Mouse (Mus musculus) lung, postnatal 0 days (tissue): ENCODE data around the gene Tmem184b. TPM values are rescaled to one million over a fixed set of nuclear protein-coding genes. Genes with fewer than 3 reads are reported as not detected.

ENCODE experiments used
- ATAC-seq: fragments of 200-750 bp; cut with Nextera tagmentation; 2 replicates; pipeline ENCODE4 v1.8.0; 2017; ENCODE audit warnings: moderate library complexity
- DNase-seq: peaks from one replicate; pipeline ENCODE4 v3.0.0-alpha.2; 2016; ENCODE audit warnings: low spot score
- H3K27ac ChIP-seq: fragments of 300-500 bp; sonication (generic); 2 replicates; pipeline ENCODE4 v1.5.1; 2014; ENCODE audit warnings: antibody characterized with exemption, mild to moderate bottlenecking, low read length, mixed read lengths
- H3K27me3 ChIP-seq: fragments of 300-500 bp; sonication (generic); replicated peaks from 2 replicates; pipeline ENCODE4 v1.6.1; 2014; ENCODE audit warnings: low read length, mixed read lengths; ENCODE audit not compliant: insufficient read depth
- H3K36me3 ChIP-seq: fragments of 300-500 bp; sonication (generic); 2 replicates; pipeline ENCODE4 v1.6.1; 2014; ENCODE audit warnings: low read length, mixed read lengths; ENCODE audit not compliant: insufficient read depth
- H3K4me1 ChIP-seq: fragments of 300-500 bp; sonication (generic); 2 replicates; pipeline ENCODE4 v1.6.1; 2014; ENCODE audit warnings: antibody characterized with exemption, low read depth, low read length, mixed read lengths; ENCODE audit not compliant: insufficient read depth
- H3K4me2 ChIP-seq: fragments of 300-500 bp; sonication (generic); replicated peaks from 2 replicates; pipeline ENCODE4 v1.6.1; 2014; ENCODE audit warnings: low read depth, mild to moderate bottlenecking, low read length, moderate library complexity, mixed read lengths
- H3K4me3 ChIP-seq: fragments of 300-500 bp; sonication (generic); 2 replicates; pipeline ENCODE4 v1.5.1; 2014; ENCODE audit warnings: low read depth, low read length
- H3K9ac ChIP-seq: fragments of 300-500 bp; sonication (generic); replicated peaks from 2 replicates; pipeline ENCODE4 v1.6.1; 2014; ENCODE audit warnings: low read depth, mild to moderate bottlenecking
- H3K9me3 ChIP-seq: fragments of 300-500 bp; sonication (generic); 2 replicates; pipeline ENCODE4 v1.6.1; 2016; ENCODE audit warnings: low read length, mixed read lengths
- CTCF ChIP-seq: IDR thresholded peaks from 2 replicates; pipeline ENCODE4 v1.5.1; 2016; ENCODE audit warnings: antibody characterized with exemption, mild to moderate bottlenecking
- EP300 ChIP-seq: IDR thresholded peaks from 2 replicates; pipeline ENCODE4 v1.6.1; 2016; ENCODE audit warnings: antibody characterized with exemption, mild to moderate bottlenecking, control low read depth
- WGBS: fragments of 180-500 bp; shearing (Covaris S2); extraction: QIAGEN DNeasy Blood & Tissue Kit; methylation state at CpG from one replicate; pipeline ENCODE4 v1.1.7; 2014; 5-methylcytosine and 5-hydroxymethylcytosine counted together
- polyA plus RNA-seq: library from polyadenylated mRNA; unstranded; fragments of >200 nt; fragmentation: Nextera tagmentation; extraction: Ambion mirVana; gene quantifications from 2 replicates; pipeline ENCODE4 v1.2.1, GENCODE M21; 2015

Tmem184b gene
- polyA plus RNA-seq, 1 experiment from 2014 or later, result 55.3 TPM

- peak; percentile 42 for ATAC-seq
- Histone ChIP-seq H3K4me3 (peak overlapping the region; percentile 46), H3K4me2 (peak overlapping the region; percentile 72), H3K9me3 (no peaks in the 10 kb centered on the region), H3K27me3 (no peaks in the 10 kb centered on the region), H3K4me1 (peaks cover 40% of the 10 kb centered on the region), H3K27ac (peak overlapping the region; percentile 96), H3K36me3 (no peaks in the 10 kb centered on the region), H3K9ac (peak overlapping the region; percentile 46)
- TF ChIP-seq CTCF, result no peak
- no peak; the same call in 1 of the 2 replicates for TF ChIP-seq EP300
- peak; percentile 84 for DNase-seq
- WGBS, result 11% methylated on average over 20 of the region's 20 CpGs
Measured at GRCm38 (mm10) chr15:79326971-79327961, 76.1 kb downstream of the Tmem184b start.

GRCm38 (mm10) chr15:79326264-79326663 lies 77.1 kb downstream of the Tmem184b start:
- H3K36me3 ChIP-seq, result no peaks in the 10 kb centered on the region
- no peaks in the 10 kb centered on the region for H3K9me3 ChIP-seq
- TF ChIP-seq CTCF (no peak), EP300 (peak; percentile 65)
- peaks cover 42% of the 10 kb centered on the region for H3K4me1 ChIP-seq
- no peak overlapping the region for H3K4me3 ChIP-seq
- peak; percentile 89 for DNase-seq
- 42% methylated on average over 4 of the region's 4 CpGs for WGBS
- H3K27me3 ChIP-seq, result no peaks in the 10 kb centered on the region
- H3K4me2 ChIP-seq, result no peak overlapping the region
- peak; percentile 61 for ATAC-seq
- H3K27ac ChIP-seq, result peak overlapping the region; percentile 96
- no peak overlapping the region for H3K9ac ChIP-seq

- Histone ChIP-seq H3K27me3 (no peaks in the 10 kb centered on the region), H3K4me3 (no peak overlapping the region), H3K9ac (no peak overlapping the region), H3K4me1 (peaks cover 42% of the 10 kb centered on the region), H3K4me2 (no peak overlapping the region), H3K27ac (peak overlapping the region; percentile 96), H3K36me3 (no peaks in the 10 kb centered on the region), H3K9me3 (no peaks in the 10 kb centered on the region)
- no peak for DNase-seq
- no peak for ATAC-seq
- 57% methylated on average over 3 of the region's 3 CpGs for WGBS
- no peak for TF ChIP-seq EP300
- TF ChIP-seq CTCF, result no peak
Measured at GRCm38 (mm10) chr15:79325742-79326141, 77.6 kb downstream of the Tmem184b start.

- H3K9ac ChIP-seq, result no peak overlapping the region
- DNase-seq (no peak), ATAC-seq (no peak)
- H3K4me1 ChIP-seq, result peaks cover 42% of the 10 kb centered on the region
- H3K4me3 ChIP-seq, result no peak overlapping the region
- WGBS, result 56% methylated on average over 3 of the region's 3 CpGs
- H3K27me3 ChIP-seq, result no peaks in the 10 kb centered on the region
- H3K27ac ChIP-seq, result peak overlapping the region; percentile 96
- no peak overlapping the region for H3K4me2 ChIP-seq
- no peaks in the 10 kb centered on the region for H3K36me3 ChIP-seq
- no peak for TF ChIP-seq CTCF
- TF ChIP-seq EP300, result no peak
- H3K9me3 ChIP-seq, result no peaks in the 10 kb centered on the region
Measured at GRCm38 (mm10) chr15:79324373-79324772, 79.0 kb downstream of the Tmem184b start.

- H3K9ac ChIP-seq, result no peak overlapping the region
- H3K4me3 ChIP-seq, result no peak overlapping the region
- 43% methylated on average over 4 of the region's 4 CpGs for WGBS
- H3K9me3 ChIP-seq, result no peaks in the 10 kb centered on the region
- no peak overlapping the region; the same call in 1 of the 2 replicates for H3K4me2 ChIP-seq
- no peak for ATAC-seq
- TF ChIP-seq EP300, result no peak
- no peak for TF ChIP-seq CTCF
- no peak for DNase-seq
- no peaks in the 10 kb centered on the region for H3K36me3 ChIP-seq
- H3K4me1 ChIP-seq, result peaks cover 42% of the 10 kb centered on the region
- H3K27me3 ChIP-seq, result no peaks in the 10 kb centered on the region
- H3K27ac ChIP-seq, result peak overlapping the region; percentile 96
Measured at GRCm38 (mm10) chr15:79323791-79324155, 79.6 kb downstream of the Tmem184b start.

GRCm38 (mm10) chr15:79322991-79323790 lies 80.2 kb downstream of the Tmem184b start:
- Histone ChIP-seq H3K4me3 (no peak overlapping the region), H3K9ac (no peak overlapping the region), H3K27ac (peak overlapping the region; percentile 96), H3K4me2 (no peak overlapping the region; the same call in 1 of the 2 replicates), H3K36me3 (no peaks in the 10 kb centered on the region), H3K4me1 (peaks cover 42% of the 10 kb centered on the region), H3K27me3 (no peaks in the 10 kb centered on the region), H3K9me3 (no peaks in the 10 kb centered on the region)
- ATAC-seq, result peak; percentile 47
- peak; percentile 93 for DNase-seq
- WGBS, result 51% methylated on average over 6 of the region's 6 CpGs
- peak; percentile 96 for TF ChIP-seq EP300
- TF ChIP-seq CTCF, result no peak
